Mouse (Mus musculus) MEL (cell line): ENCODE measurements around the gene Zfp3. TPM values are rescaled to one million over a fixed set of nuclear protein-coding genes. Genes with fewer than 3 reads are reported as not detected.

Experiments
- DNase-seq: peaks from one replicate; pipeline ENCODE4 v3.0.0; 2011; ENCODE audit warnings: low read depth, low spot score
- H3K27ac ChIP-seq: 2 replicates; pipeline ENCODE4 v1.5.1; 2012; ENCODE audit warnings: low read depth, mild to moderate bottlenecking, control low read depth, low read length, moderate library complexity; ENCODE audit not compliant: control insufficient read depth
- H3K27me3 ChIP-seq, 2 experiments: fragments of 150-350 bp in 1 of 2; sonication (generic) in 1 of 2; 2 replicates each; pipeline ENCODE4 v1.6.1; 2012; ENCODE audit warnings: low read length in 2 of 2, mild to moderate bottlenecking in 2 of 2, improper control_type of control experiment in 1 of 2, moderate library complexity in 1 of 2; ENCODE audit not compliant: insufficient read depth in 2 of 2, control insufficient read depth in 1 of 2
- H3K36me3 ChIP-seq, 2 experiments: 2 replicates each; pipeline ENCODE4 v1.6.1; 2012 to 2014; ENCODE audit warnings: low read length in 2 of 2, improper control_type of control experiment in 1 of 2, inconsistent platforms in 1 of 2, mild to moderate bottlenecking in 1 of 2; ENCODE audit not compliant: insufficient read depth in 2 of 2, control insufficient read depth in 1 of 2
- H3K4me1 ChIP-seq, 2 experiments: fragments of 150-350 bp in 1 of 2; sonication (generic) in 1 of 2; 2 replicates each; pipeline ENCODE4 v1.6.1; 2012; ENCODE audit warnings: low read length in 2 of 2, improper control_type of control experiment in 1 of 2, mild to moderate bottlenecking in 1 of 2; ENCODE audit not compliant: insufficient read depth in 2 of 2, control insufficient read depth in 1 of 2
- H3K4me3 ChIP-seq, 2 experiments: fragments of 150-350 bp in 1 of 2; sonication (generic) in 1 of 2; 2 replicates each; pipeline ENCODE4 v1.5.1; 2012; ENCODE audit warnings: low read depth in 2 of 2, low read length in 2 of 2, mild to moderate bottlenecking in 2 of 2, moderate library complexity in 2 of 2, control low read depth in 1 of 2, improper control_type of control experiment in 1 of 2; ENCODE audit not compliant: control insufficient read depth in 1 of 2, insufficient read depth in 1 of 2
- H3K79me2 ChIP-seq: 2 replicates; pipeline ENCODE4 v1.6.1; 2012; ENCODE audit warnings: mild to moderate bottlenecking, low read length, moderate library complexity; ENCODE audit not compliant: control insufficient read depth, poor library complexity, insufficient read depth
- H3K9ac ChIP-seq: 2 replicates; pipeline ENCODE4 v1.6.1; 2012; ENCODE audit warnings: low read depth, mild to moderate bottlenecking, control low read depth, low read length, moderate library complexity; ENCODE audit not compliant: control insufficient read depth, poor library complexity, severe bottlenecking
- H3K9me3 ChIP-seq: fragments of 150-350 bp; sonication (generic); replicated peaks from 2 replicates; pipeline ENCODE4 v1.6.1; 2012; ENCODE audit warnings: mild to moderate bottlenecking, low read length, improper control_type of control experiment, moderate library complexity; ENCODE audit not compliant: insufficient read depth
- CHD1 ChIP-seq: IDR thresholded peaks from 2 replicates; pipeline ENCODE4 v1.6.1; 2012; ENCODE audit warnings: low read depth, mild to moderate bottlenecking, inconsistent platforms, low read length, improper control_type of control experiment
- CHD2 ChIP-seq: IDR thresholded peaks from 2 replicates; pipeline ENCODE4 v1.6.1; 2011; ENCODE audit warnings: low read length, improper control_type of control experiment
- CTCF ChIP-seq, 3 experiments: IDR thresholded peaks in 2 of 3; conservative IDR thresholded peaks in 1 of 3; 2 replicates each; pipeline ENCODE4 v1.5.1; 2011 to 2012; ENCODE audit warnings: low read length in 3 of 3, low read depth in 2 of 3, mild to moderate bottlenecking in 2 of 3, improper control_type of control experiment in 1 of 3, inconsistent platforms in 1 of 3, mixed read lengths in 1 of 3, moderate library complexity in 1 of 3; ENCODE audit not compliant: control insufficient read depth in 1 of 3, insufficient read depth in 1 of 3, poor library complexity in 1 of 3, severe bottlenecking in 1 of 3
- E2F4 ChIP-seq: IDR thresholded peaks from 2 replicates; pipeline ENCODE4 v1.6.1; 2011; ENCODE audit warnings: low read depth, low read length, improper control_type of control experiment, borderline replicate concordance
- GABPA ChIP-seq: IDR thresholded peaks from 2 replicates; pipeline ENCODE4 v1.6.1; 2012; ENCODE audit warnings: low read depth, mild to moderate bottlenecking, inconsistent platforms, low read length, improper control_type of control experiment, moderate library complexity
- HCFC1 ChIP-seq: IDR thresholded peaks from 2 replicates; pipeline ENCODE4 v1.6.1; 2012; ENCODE audit warnings: low read depth, mild to moderate bottlenecking, inconsistent platforms, low read length, improper control_type of control experiment, moderate library complexity
- JUND ChIP-seq: IDR thresholded peaks from 2 replicates; pipeline ENCODE4 v1.6.1; 2011; ENCODE audit warnings: low read depth, mild to moderate bottlenecking, improper control_type of control experiment, low read length
- MAX ChIP-seq: IDR thresholded peaks from 2 replicates; pipeline ENCODE4 v1.6.1; 2011; ENCODE audit warnings: low read length, improper control_type of control experiment
- MAZ ChIP-seq: IDR thresholded peaks from 2 replicates; pipeline ENCODE4 v1.6.1; 2012; ENCODE audit warnings: low read depth, mild to moderate bottlenecking, inconsistent platforms, low read length, improper control_type of control experiment
- MXI1 ChIP-seq: IDR thresholded peaks from 2 replicates; pipeline ENCODE4 v1.6.1; 2011; ENCODE audit warnings: mild to moderate bottlenecking, low read depth, low read length, improper control_type of control experiment
- MYC ChIP-seq: IDR thresholded peaks from 2 replicates; pipeline ENCODE4 v1.6.1; 2011; ENCODE audit warnings: low read depth, mild to moderate bottlenecking, low read length, improper control_type of control experiment, moderate library complexity
- NELFE ChIP-seq: IDR thresholded peaks from 2 replicates; pipeline ENCODE4 v1.6.1; 2011; ENCODE audit warnings: low read depth, low read length, improper control_type of control experiment
- POLR2A ChIP-seq, 2 experiments: IDR thresholded peaks; 2 replicates each; pipeline ENCODE4 v1.6.1; 2011 to 2012; ENCODE audit warnings: low read length in 2 of 2, mild to moderate bottlenecking in 2 of 2, control low read depth in 1 of 2, improper control_type of control experiment in 1 of 2, low read depth in 1 of 2, moderate library complexity in 1 of 2; ENCODE audit not compliant: control insufficient read depth in 1 of 2, insufficient read depth in 1 of 2, poor library complexity in 1 of 2
- RCOR1 ChIP-seq: IDR thresholded peaks from 2 replicates; pipeline ENCODE4 v1.6.1; 2012; ENCODE audit warnings: low read depth, mild to moderate bottlenecking, inconsistent platforms, low read length, improper control_type of control experiment
- SMC3 ChIP-seq: IDR thresholded peaks from 2 replicates; pipeline ENCODE4 v1.6.1; 2011; ENCODE audit warnings: low read depth, low read length, improper control_type of control experiment
- USF1 ChIP-seq: IDR thresholded peaks from 2 replicates; pipeline ENCODE4 v1.6.1; 2014; ENCODE audit warnings: low read depth, mild to moderate bottlenecking, inconsistent platforms, low read length, improper control_type of control experiment, moderate library complexity
- USF2 ChIP-seq, 2 experiments: IDR thresholded peaks; 2 replicates each; pipeline ENCODE4 v1.6.1; 2011 to 2012; ENCODE audit warnings: improper control_type of control experiment in 2 of 2, low read length in 2 of 2, borderline replicate concordance in 1 of 2, inconsistent platforms in 1 of 2, low read depth in 1 of 2, mild to moderate bottlenecking in 1 of 2; ENCODE audit not compliant: insufficient read depth in 1 of 2
- ZC3H11A ChIP-seq: IDR thresholded peaks from 2 replicates; pipeline ENCODE4 v1.6.1; 2012; ENCODE audit warnings: low read depth, mild to moderate bottlenecking, inconsistent platforms, low read length, improper control_type of control experiment
- ZNF384 ChIP-seq: IDR thresholded peaks from 2 replicates; pipeline ENCODE4 v1.6.1; 2012; ENCODE audit warnings: low read depth, mild to moderate bottlenecking, inconsistent platforms, low read length, improper control_type of control experiment
- polyA plus RNA-seq, 2 experiments: library from polyadenylated mRNA; stranded (reverse) in 1 of 2; unstranded in 1 of 2; fragments of >175 nt in 1 of 2; fragments of >200 nt in 1 of 2; gene quantifications; 2 replicates each; pipeline versions ENCODE4 v1.2.1 to v1.2.4; 2012; ENCODE audit warnings: low replicate concordance in 2 of 2, low read depth in 1 of 2; ENCODE audit not compliant: insufficient read length in 2 of 2, insufficient read depth in 1 of 2, missing spikeins in 1 of 2
- total RNA-seq: library from RNA; depleted of rRNA; stranded (reverse); fragments of 300-350 nt; gene quantifications from 2 replicates; pipeline ENCODE4 v1.2.3, GENCODE M21; 2012

Zfp3 gene
- total and polyA plus RNA-seq, 3 experiments = 1.5 to 1.9 TPM; not detected in 1

- Histone ChIP-seq H3K4me3 (no peak overlapping the region), H3K27ac (no peak overlapping the region), H3K36me3 (0 out of 4 replicates have a peak, but pooled peaks cover 0 to 3% of the 10 kb centered on the region in 2 experiments), H3K27me3 (peaks cover 5 to 10% of the 10 kb centered on the region in 2 experiments; a peak in 3 of 4 replicates), H3K9ac (no peak overlapping the region), H3K79me2 (no peaks in the 10 kb centered on the region), H3K9me3 (no peaks in the 10 kb centered on the region), H3K4me1 (peaks cover 0 to 5% of the 10 kb centered on the region in 2 experiments; a peak in 1 of 4 replicates)
- DNase-seq = no peak
- no peak for TF ChIP-seq CHD1
- no peak for TF ChIP-seq MAZ
- no peak for TF ChIP-seq CHD2
- no peak for TF ChIP-seq MYC
- no peak for TF ChIP-seq CTCF (IDR thresholded peaks at IDR 0.05 in 2 of 3, conservative IDR thresholded peaks at IDR 0.05 in 1 of 3; ENCODE audit: control insufficient read depth in 1 of 3, insufficient read depth in 1 of 3, low read depth in 2 of 3, low read length in 3 of 3, poor library complexity in 1 of 3, severe bottlenecking in 1 of 3)
- no peak for TF ChIP-seq NELFE
- no peak for TF ChIP-seq POLR2A (IDR thresholded peaks at IDR 0.05; ENCODE audit: control insufficient read depth in 1 of 2, insufficient read depth in 1 of 2, low read depth in 1 of 2, low read length in 2 of 2, poor library complexity in 1 of 2)
- no peak for TF ChIP-seq SMC3
Observed at GRCm38 (mm10) chr11:70802865-70803261, 38.9 kb downstream of the Zfp3 start.

DNA sequence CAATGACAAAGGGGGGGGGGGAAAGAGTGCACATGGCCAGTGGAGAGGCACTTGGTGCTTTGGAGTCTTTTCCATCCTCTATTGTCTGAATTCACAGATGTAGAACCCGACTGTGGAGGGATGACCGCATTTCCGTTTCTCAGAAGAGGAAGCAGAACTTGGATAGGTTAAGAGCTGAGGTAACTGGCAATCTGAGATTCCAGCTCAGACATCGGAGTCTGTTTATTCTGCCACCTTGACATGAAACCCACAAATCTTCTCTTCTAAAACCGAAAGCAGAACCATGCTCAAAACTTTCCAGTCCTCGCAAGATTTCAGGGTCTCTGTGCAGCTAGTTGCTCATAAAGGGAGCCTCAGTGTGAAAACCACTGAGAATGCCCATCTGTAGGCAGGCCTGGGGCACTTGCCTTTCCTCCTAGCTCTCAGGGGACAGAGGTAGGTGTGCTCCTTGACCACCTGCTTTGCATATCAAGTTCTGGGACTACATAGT is 39.7 kb downstream of the Zfp3 start:
- peak; percentile 59 for DNase-seq
- no peaks in the 10 kb centered on the region for H3K9me3 ChIP-seq
- H3K36me3 ChIP-seq = 0 out of 4 replicates have a peak, but pooled peaks cover 0 to 3% of the 10 kb centered on the region in 2 experiments
- no peak overlapping the region for H3K4me3 ChIP-seq
- no peaks in the 10 kb centered on the region for H3K79me2 ChIP-seq
- no peak overlapping the region for H3K9ac ChIP-seq
- peaks cover 5 to 10% of the 10 kb centered on the region in 2 experiments for H3K27me3 ChIP-seq
- no peak for TF ChIP-seq E2F4
- TF ChIP-seq CHD1 = no peak
- TF ChIP-seq MXI1 = no peak
- TF ChIP-seq USF1 = no peak
- peak; percentile 67 for TF ChIP-seq RCOR1
- TF ChIP-seq GABPA = no peak
- no peak for TF ChIP-seq USF2 (IDR thresholded peaks at IDR 0.05; ENCODE audit: borderline replicate concordance in 1 of 2, insufficient read depth in 1 of 2, low read depth in 1 of 2, low read length in 2 of 2)
- no peak for TF ChIP-seq HCFC1
- TF ChIP-seq NELFE = no peak
- TF ChIP-seq ZC3H11A = no peak
- no peak for TF ChIP-seq ZNF384
- no peak for TF ChIP-seq JUND
- 0 out of 2 replicates have a peak, but pooled peaks have one; percentile 13 for TF ChIP-seq MAX
- no peak overlapping the region for H3K27ac ChIP-seq
- H3K4me1 ChIP-seq = peaks cover 0 to 5% of the 10 kb centered on the region in 2 experiments; a peak in 1 of 4 replicates
